Mouse (Mus musculus): ENCODE data around the gene Carm1.

Carm1 gene

DNA sequence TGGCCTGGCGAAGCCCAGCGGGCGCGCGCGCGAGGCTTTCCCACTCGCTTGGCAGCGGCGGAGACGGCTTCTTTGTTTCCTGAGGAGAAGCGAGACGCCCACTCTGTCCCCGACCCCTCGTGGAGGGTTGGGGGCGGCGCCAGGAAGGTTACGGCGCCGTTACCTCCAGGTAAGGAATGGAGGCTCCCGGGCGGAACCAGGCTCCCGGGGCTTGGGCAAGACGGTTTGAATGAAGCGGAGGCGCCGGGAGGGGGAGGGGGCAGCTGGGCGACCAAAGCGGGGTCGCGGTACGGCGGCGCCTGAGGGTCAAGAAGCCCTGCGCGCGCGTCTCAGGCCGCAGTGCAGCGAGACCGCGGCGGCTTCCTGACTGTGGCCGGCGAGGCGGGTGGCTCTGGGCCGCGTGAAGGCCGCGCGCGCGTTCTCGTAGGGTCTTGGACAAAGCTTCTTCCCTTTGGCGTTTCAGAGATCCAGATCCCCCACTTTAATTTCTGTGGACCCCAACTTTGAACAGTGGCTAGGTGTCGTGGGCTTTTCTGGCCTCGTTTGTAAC, 69.6 kb downstream of the Carm1 start:
- peak; percentile 93 for DNase-seq

DNA sequence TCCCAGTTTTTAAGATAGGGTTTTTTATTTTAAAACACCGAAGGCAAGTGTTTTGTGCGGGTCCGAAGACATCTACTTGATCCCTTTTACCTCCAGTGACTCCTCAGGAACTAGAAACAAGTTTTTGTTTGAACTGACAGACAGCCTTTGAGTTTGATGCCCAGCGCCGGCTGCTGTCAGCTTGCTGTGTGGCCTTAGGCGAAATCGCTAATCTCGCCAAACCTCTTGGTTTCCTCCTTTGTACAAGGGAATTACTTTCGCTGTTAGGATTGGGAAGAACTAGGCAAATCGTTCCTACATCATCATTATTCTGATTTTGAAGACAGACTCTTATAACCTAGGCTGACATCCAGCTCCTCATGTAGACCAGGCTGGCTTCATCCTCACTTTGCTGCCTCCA, 70.4 kb downstream of the Carm1 start:
- DNase-seq = peak; percentile 30

DNA sequence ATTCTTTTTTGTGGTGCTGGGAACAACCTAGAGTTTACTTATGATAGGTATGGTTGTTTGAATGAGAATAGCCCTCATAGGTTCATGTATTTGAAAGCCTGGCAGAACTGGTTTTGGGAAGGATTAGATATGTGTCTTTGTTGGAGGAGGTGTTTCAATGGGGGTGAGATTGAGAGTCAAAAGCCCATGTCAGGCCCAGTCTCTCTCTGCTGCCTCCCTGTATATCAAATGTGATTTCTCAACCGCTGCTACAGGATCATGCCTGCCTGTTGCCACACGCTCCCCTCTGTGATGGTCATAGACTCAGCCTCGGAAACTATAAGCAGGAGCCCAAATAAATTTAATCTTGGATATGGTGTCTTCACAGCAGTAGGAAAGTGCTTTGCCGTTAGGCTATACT, 73.5 kb downstream of the Carm1 start:
- DNase-seq = no peak

DNA sequence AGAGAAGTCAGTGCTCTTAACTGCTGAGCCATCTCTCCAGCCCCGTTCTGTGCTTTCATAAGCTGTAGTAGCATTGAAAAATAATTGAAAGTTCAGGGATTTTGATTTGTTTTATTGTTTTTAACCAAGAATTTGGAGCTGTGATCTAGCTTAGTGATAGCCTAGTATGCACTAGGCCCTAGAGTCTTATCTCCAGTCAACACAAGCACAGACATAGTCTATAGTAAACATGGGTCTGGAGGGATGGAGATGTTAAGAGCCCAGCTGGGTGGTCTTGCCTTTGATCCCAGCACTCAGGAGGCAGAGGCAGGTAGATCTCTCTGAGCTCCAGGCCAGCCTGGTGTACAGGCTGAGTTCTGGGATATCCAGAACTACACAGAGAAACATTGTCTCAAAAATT, 76.0 kb downstream of the Carm1 start:
- DNase-seq = no peak

DNA sequence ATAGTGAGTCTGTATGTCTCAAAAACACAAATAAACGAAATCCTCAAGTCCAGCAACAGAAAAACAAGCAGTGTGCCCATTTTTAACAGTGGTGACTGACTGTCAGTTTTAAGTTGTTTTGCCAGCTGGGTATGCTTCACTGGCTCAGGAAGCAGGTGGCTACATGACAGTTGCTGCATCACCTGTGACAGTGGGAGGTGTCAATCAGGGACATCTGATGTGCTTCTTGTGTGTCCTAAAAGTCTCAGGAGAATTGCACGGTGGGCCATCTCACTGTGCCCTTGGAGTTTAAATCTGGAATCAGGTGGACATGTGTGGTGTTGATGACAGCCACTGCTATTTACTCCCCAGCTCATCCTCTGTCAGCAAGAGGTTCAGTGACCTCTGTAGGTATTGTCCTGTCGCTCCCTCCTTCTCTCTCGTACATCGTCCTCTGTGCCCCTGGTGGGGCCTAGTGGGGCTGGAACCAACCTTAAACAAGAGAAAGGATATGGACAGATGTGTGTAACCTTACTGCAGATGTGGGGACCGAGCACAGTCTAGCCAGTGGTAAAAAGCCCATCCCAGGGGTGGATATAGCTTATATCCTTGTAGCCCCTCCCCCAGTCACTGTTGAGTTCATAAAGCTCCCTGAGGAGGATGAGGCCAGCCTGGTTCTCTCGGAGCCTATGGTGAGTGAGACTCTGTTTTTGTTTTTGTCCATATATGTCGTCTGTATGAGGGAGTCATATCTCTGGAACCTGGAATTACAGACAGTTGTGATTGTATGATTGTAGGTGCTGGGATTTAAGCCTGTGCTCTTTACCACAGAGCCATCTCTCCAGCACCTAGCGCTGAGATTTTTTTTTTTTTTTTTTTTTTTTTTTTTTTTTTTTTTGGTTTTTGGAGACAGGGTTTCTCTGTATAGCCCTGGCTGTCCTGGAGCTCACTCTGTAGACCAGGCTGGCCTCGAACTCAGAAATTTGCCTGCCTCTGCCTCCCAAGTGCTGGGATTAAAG, 78.9 kb downstream of the Carm1 start:
- no peak for DNase-seq

DNA sequence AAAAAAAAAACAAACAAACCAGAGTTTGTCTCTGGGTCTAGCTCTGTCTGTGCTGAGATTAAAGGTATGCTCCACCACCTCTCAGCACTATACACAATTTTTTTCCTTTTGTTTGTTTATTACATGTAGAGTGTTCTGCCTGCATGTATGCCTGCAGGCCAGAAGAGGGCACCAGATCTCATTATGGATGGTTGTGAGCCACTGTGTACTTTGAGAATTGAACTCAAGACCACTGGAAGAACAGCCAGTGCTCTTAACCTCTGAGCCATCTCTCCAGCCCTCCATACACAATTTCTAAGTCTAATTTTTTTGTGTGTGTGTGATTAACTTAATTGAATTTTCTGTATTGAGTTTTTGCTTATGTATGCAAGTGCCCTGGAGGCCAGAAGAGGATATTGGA, 79.9 kb downstream of the Carm1 start:
- DNase-seq = no peak

DNA sequence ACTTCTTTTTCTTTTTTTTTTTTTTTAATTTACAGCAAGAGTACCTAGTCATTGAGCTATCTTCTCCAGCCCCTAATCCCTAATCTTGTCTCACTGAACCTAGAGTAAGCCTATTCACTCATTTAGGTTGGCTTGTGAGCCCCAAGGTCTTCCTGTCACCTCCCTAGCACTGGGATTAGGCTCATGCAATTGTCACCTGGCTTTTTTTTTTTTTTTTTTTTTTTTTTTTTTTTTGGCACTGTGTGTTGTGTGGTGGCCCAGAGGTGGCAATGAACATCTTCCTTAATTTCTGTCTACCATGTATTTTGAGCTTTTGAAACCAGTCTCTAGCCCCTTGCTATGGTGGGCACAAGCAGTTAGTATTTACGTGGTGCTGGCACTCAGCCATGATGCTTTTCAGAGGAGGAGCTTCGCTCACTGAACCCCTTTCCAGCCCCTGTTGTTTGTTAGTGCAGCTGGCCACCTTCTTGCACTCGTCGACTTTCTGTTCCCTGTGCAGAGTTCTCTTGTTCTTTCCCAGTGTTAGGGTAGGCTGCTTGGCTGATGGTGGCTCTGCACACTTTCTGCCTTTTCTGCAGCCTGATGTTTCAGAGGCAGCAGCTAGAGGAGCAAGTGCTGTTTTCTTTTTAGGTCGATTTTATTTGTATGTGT, 80.6 kb downstream of the Carm1 start:
- no peak for DNase-seq

DNA sequence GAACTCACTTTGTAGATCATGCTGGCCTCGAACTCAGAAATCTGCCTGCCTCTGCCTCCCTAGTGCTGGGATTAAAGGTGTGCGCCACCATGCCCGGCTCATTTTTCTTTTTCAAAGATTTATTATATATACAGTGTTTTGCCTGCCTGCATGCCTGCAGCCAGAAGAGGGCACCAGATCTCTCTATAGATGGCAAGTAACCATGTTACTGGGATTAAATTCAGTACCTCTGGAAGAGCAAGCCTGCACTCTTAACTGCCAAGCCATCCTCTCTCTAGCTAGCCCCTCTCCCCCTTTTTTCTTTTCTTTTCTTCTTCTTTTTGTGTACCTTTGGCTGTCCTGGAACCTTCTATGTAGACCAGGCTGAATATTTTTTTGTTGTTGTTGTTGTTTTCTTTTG, 84.0 kb downstream of the Carm1 start:
- DNase-seq = peak; percentile 74

DNA sequence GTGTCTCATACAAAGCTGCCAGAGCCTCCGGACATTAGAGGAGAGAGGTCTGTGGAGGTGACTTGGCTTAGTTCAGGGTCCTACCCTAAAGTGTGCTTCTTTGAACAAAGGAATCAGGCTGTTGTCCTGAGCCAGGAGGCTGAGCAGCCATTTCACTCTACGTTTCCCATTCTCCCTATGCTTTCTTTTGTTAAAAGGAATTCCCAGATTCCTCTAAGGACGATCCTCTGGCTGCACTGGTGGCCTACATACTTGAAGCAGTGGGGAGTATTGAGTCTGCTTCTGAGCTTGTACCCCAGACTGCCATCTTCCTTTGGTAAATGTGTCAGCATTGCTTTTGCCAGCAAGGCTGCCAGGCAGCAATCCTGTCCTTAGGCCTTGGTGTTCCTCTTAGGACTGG, 86.4 kb downstream of the Carm1 start:
- no peak for DNase-seq

DNA sequence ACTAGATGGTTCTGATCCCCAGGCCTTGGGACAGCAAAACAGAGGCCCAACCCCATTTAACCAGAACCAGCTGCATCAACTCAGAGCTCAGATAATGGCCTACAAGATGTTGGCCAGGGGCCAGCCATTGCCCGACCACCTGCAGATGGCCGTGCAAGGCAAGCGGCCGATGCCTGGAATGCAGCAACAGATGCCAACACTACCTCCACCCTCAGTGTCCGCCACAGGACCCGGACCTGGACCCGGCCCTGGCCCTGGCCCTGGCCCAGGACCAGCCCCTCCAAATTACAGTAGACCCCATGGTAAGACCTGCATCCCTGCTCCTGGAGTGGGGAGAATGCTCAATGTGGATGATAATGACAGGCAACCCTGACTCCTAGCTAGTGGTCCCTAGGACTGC, 88.9 kb downstream of the Carm1 start:
- DNase-seq = no peak

DNA sequence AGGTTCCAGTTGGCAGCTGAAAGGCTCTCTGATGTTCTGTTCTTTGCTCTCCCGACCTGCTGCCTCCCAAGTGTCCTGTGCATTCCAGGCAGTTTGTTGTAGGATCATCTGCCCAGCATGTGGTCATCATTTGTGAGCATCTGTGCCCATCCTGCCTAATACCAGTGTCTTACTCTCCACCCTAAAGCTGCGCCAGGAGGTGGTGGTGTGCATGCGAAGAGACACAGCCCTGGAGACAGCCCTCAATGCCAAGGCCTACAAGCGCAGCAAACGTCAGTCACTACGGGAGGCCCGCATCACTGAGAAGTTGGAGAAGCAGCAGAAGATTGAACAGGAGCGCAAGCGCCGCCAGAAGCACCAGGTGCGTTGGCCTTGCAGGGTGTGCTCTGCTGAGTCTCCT, 92.3 kb downstream of the Carm1 start:
- DNase-seq = no peak

Data from lung, postnatal 10 days (tissue).